Mouse (Mus musculus) erythroblast, embryonic 14.5 days (primary cell): ENCODE measurements around the gene Dnajc13. TPM values are rescaled to one million over a fixed set of nuclear protein-coding genes. Genes with fewer than 3 reads are reported as not detected.

Source experiments
- H3K27me3 ChIP-seq: 2 replicates; pipeline ENCODE4 v1.6.1; 2012; ENCODE audit warnings: inconsistent platforms; ENCODE audit not compliant: control insufficient read depth
- H3K36me3 ChIP-seq: 2 replicates; pipeline ENCODE4 v1.6.1; 2012; ENCODE audit warnings: mild to moderate bottlenecking, inconsistent platforms; ENCODE audit not compliant: control insufficient read depth
- H3K4me1 ChIP-seq: 2 replicates; pipeline ENCODE4 v1.6.1; 2012; ENCODE audit warnings: inconsistent platforms; ENCODE audit not compliant: control insufficient read depth
- H3K4me3 ChIP-seq: replicated peaks from 2 replicates; pipeline ENCODE3; 2012; ENCODE audit warnings: moderate library complexity, mild to moderate bottlenecking, inconsistent platforms
- H3K9me3 ChIP-seq: 2 replicates; pipeline ENCODE4 v1.6.1; 2012; ENCODE audit warnings: low read length, inconsistent platforms, mixed read lengths; ENCODE audit not compliant: control insufficient read depth
- GATA1 ChIP-seq: IDR thresholded peaks from 2 replicates; pipeline ENCODE4 v1.6.1; 2012; ENCODE audit warnings: low read length, inconsistent platforms, mixed read lengths
- TAL1 ChIP-seq: IDR thresholded peaks from 3 replicates; pipeline ENCODE4 v1.6.1; 2012; ENCODE audit warnings: low read length, inconsistent platforms, mixed read lengths
- polyA plus RNA-seq: library from polyadenylated mRNA; stranded (reverse); fragments of >175 nt; gene quantifications from 2 replicates; pipeline ENCODE4 v1.2.3, GENCODE M21; 2012

Gene Dnajc13
- polyA plus RNA-seq, 1 experiment = 0.41 TPM

GRCm38 (mm10) chr9:104172342-104172741, 90.4 kb downstream of the Dnajc13 start:
- TF ChIP-seq GATA1 (no peak), TAL1 (no peak)
- H3K27me3 ChIP-seq = no peaks in the 10 kb centered on the region
- no peaks in the 10 kb centered on the region for H3K9me3 ChIP-seq
- no peaks in the 10 kb centered on the region for H3K4me1 ChIP-seq
- H3K36me3 ChIP-seq = peaks cover 63% of the 10 kb centered on the region
- H3K4me3 ChIP-seq = no peak overlapping the region

GRCm38 (mm10) chr9:104171651-104172050, 91.1 kb downstream of the Dnajc13 start:
- no peaks in the 10 kb centered on the region for H3K9me3 ChIP-seq
- no peaks in the 10 kb centered on the region for H3K27me3 ChIP-seq
- TF ChIP-seq GATA1 = no peak

GRCm38 (mm10) chr9:104169986-104170385, 92.7 kb downstream of the Dnajc13 start:
- Histone ChIP-seq H3K36me3 (peaks cover 61% of the 10 kb centered on the region), H3K27me3 (no peaks in the 10 kb centered on the region), H3K9me3 (no peaks in the 10 kb centered on the region), H3K4me3 (no peak overlapping the region), H3K4me1 (no peaks in the 10 kb centered on the region)
- TF ChIP-seq TAL1 (no peak), GATA1 (no peak)

More at GRCm38 (mm10) chr9:104171651-104172050, 91.1 kb downstream of the Dnajc13 start:
- peaks cover 64% of the 10 kb centered on the region for H3K36me3 ChIP-seq
- no peaks in the 10 kb centered on the region for H3K4me1 ChIP-seq
- no peak overlapping the region for H3K4me3 ChIP-seq

- TF ChIP-seq GATA1 (no peak), TAL1 (no peak)
- H3K9me3 ChIP-seq = no peaks in the 10 kb centered on the region
- H3K4me1 ChIP-seq = no peaks in the 10 kb centered on the region
- H3K4me3 ChIP-seq = no peak overlapping the region
- no peaks in the 10 kb centered on the region for H3K27me3 ChIP-seq
- peaks cover 71% of the 10 kb centered on the region for H3K36me3 ChIP-seq
These were observed 96.8 kb downstream of the Dnajc13 start for GRCm38 (mm10) chr9:104165926-104166325.

- H3K36me3 ChIP-seq = peaks cover 73% of the 10 kb centered on the region
- TF ChIP-seq GATA1 (no peak), TAL1 (no peak)
- no peaks in the 10 kb centered on the region for H3K27me3 ChIP-seq
- H3K4me1 ChIP-seq = no peaks in the 10 kb centered on the region
- H3K4me3 ChIP-seq = no peak overlapping the region
- H3K9me3 ChIP-seq = no peaks in the 10 kb centered on the region
These were observed 98.5 kb downstream of the Dnajc13 start for GRCm38 (mm10) chr9:104164194-104164593.

GRCm38 (mm10) chr9:104161117-104161516, 101.6 kb downstream of the Dnajc13 start:
- H3K4me1 ChIP-seq = no peaks in the 10 kb centered on the region
- H3K36me3 ChIP-seq = peaks cover 73% of the 10 kb centered on the region
- no peaks in the 10 kb centered on the region for H3K27me3 ChIP-seq
- TF ChIP-seq GATA1 (no peak), TAL1 (no peak)
- H3K4me3 ChIP-seq = no peak overlapping the region
- no peaks in the 10 kb centered on the region for H3K9me3 ChIP-seq

- Histone ChIP-seq H3K4me3 (no peak overlapping the region), H3K4me1 (no peaks in the 10 kb centered on the region), H3K36me3 (peaks cover 72% of the 10 kb centered on the region), H3K9me3 (no peaks in the 10 kb centered on the region), H3K27me3 (no peaks in the 10 kb centered on the region)
- no peak for TF ChIP-seq TAL1
- no peak for TF ChIP-seq GATA1
These were observed 105.4 kb downstream of the Dnajc13 start for GRCm38 (mm10) chr9:104157291-104157690.

GRCm38 (mm10) chr9:104156506-104156905, 106.2 kb downstream of the Dnajc13 start:
- no peak for TF ChIP-seq TAL1
- no peak for TF ChIP-seq GATA1
- peaks cover 70% of the 10 kb centered on the region for H3K36me3 ChIP-seq
- no peaks in the 10 kb centered on the region for H3K27me3 ChIP-seq
- no peak overlapping the region for H3K4me3 ChIP-seq
- no peaks in the 10 kb centered on the region for H3K9me3 ChIP-seq
- H3K4me1 ChIP-seq = no peaks in the 10 kb centered on the region

- Histone ChIP-seq H3K9me3 (no peaks in the 10 kb centered on the region), H3K27me3 (no peaks in the 10 kb centered on the region), H3K4me1 (no peaks in the 10 kb centered on the region), H3K36me3 (peaks cover 67% of the 10 kb centered on the region), H3K4me3 (no peak overlapping the region)
- TF ChIP-seq GATA1 (no peak), TAL1 (no peak)
These were observed 107.5 kb downstream of the Dnajc13 start for GRCm38 (mm10) chr9:104155100-104155715.

- Histone ChIP-seq H3K27me3 (no peaks in the 10 kb centered on the region), H3K9me3 (no peaks in the 10 kb centered on the region), H3K4me3 (no peak overlapping the region), H3K36me3 (peaks cover 51% of the 10 kb centered on the region), H3K4me1 (no peaks in the 10 kb centered on the region)
- TF ChIP-seq GATA1 (no peak), TAL1 (no peak)
These were observed 110.6 kb downstream of the Dnajc13 start for GRCm38 (mm10) chr9:104152121-104152520.
